In genomic region chr4:47057510-47058325, GRCm38 (mm10) we compare ENCODE assay signal across 8 mouse cellular contexts. TPM values are rescaled to one million over a fixed set of nuclear protein-coding genes. Genes with fewer than 3 reads are reported as not detected.
DNase-seq lines count a peak whose midpoint lies in the region; ATAC-seq lines count a peak whose summit lies in the region.

No protein-coding gene starts in this region.

- peak overlapping the region; percentile 94 for H3K4me2 ChIP-seq in lung, embryonic 15.5 days
- H3K4me2 ChIP-seq in neural tube, embryonic 14.5 days (ENCODE audit: low read depth, low read length) = peak overlapping the region; percentile 65

- peak overlapping the region; percentile 76 for H3K4me3 ChIP-seq in lung, embryonic 15.5 days
- peak overlapping the region; percentile 83 for H3K4me3 ChIP-seq in forebrain, embryonic 10.5 days
- H3K4me3 ChIP-seq in limb, embryonic 10.5 days = peak overlapping the region; percentile 85
- peak overlapping the region; percentile 82 for H3K4me3 ChIP-seq in neural tube, embryonic 14.5 days (ENCODE audit: low read depth, low read length)

- 30% methylated on average over 25 of the region's 25 CpGs for WGBS in lung, embryonic 15.5 days
- 41% methylated on average over 25 of the region's 25 CpGs for WGBS in forebrain, embryonic 10.5 days
- 36% methylated on average over 25 of the region's 25 CpGs for WGBS in limb, embryonic 10.5 days
- 37% methylated on average over 25 of the region's 25 CpGs for WGBS in neural tube, embryonic 14.5 days

- no peaks in the 10 kb centered on the region for H3K9me3 ChIP-seq in lung, embryonic 15.5 days
- no peaks in the 10 kb centered on the region for H3K9me3 ChIP-seq in forebrain, embryonic 10.5 days
- H3K9me3 ChIP-seq in limb, embryonic 10.5 days (replicated peaks) = no peaks in the 10 kb centered on the region
- no peaks in the 10 kb centered on the region for H3K9me3 ChIP-seq in neural tube, embryonic 14.5 days (ENCODE audit: control insufficient read depth, low read length)

- no peak; the same call in 1 of the 2 replicates for ATAC-seq in lung, embryonic 15.5 days (ENCODE audit: borderline replicate concordance, extremely low read depth, low FRiP score, low TSS enrichment)
- ATAC-seq in neural tube, embryonic 14.5 days (ENCODE audit: low read depth) = peak; percentile 36

- no peaks in the 10 kb centered on the region for H3K36me3 ChIP-seq in lung, embryonic 15.5 days
- no peaks in the 10 kb centered on the region for H3K36me3 ChIP-seq in forebrain, embryonic 10.5 days (replicated peaks)
- no peaks in the 10 kb centered on the region for H3K36me3 ChIP-seq in limb, embryonic 10.5 days
- no peaks in the 10 kb centered on the region for H3K36me3 ChIP-seq in neural tube, embryonic 14.5 days (ENCODE audit: control insufficient read depth, insufficient read depth, low read length)

- peak overlapping the region; percentile 73 for H3K9ac ChIP-seq in lung, embryonic 15.5 days
- peak overlapping the region; percentile 72 for H3K9ac ChIP-seq in neural tube, embryonic 14.5 days (replicated peaks; ENCODE audit: low read depth, low read length)

- no peak overlapping the region for H3K27ac ChIP-seq in lung, embryonic 15.5 days
- peak overlapping the region; percentile 91 for H3K27ac ChIP-seq in forebrain, embryonic 10.5 days
- H3K27ac ChIP-seq in limb, embryonic 10.5 days = peak overlapping the region; percentile 90
- H3K27ac ChIP-seq in neural tube, embryonic 14.5 days (ENCODE audit: low read depth, low read length) = peak overlapping the region; percentile 73

- peaks cover 25% of the 10 kb centered on the region for H3K27me3 ChIP-seq in lung, embryonic 15.5 days
- peaks cover 27% of the 10 kb centered on the region for H3K27me3 ChIP-seq in forebrain, embryonic 10.5 days (ENCODE audit: poor library complexity, severe bottlenecking)
- H3K27me3 ChIP-seq in limb, embryonic 10.5 days (ENCODE audit: low read depth, poor library complexity, severe bottlenecking) = peaks cover 27% of the 10 kb centered on the region
- no peaks in the 10 kb centered on the region for H3K27me3 ChIP-seq in neural tube, embryonic 14.5 days (ENCODE audit: control insufficient read depth, insufficient read depth, low read length)

- H3K4me1 ChIP-seq in lung, embryonic 15.5 days = peaks cover 8% of the 10 kb centered on the region; the same call in 1 of the 2 replicates
- H3K4me1 ChIP-seq in forebrain, embryonic 10.5 days = peaks cover 20% of the 10 kb centered on the region
- H3K4me1 ChIP-seq in limb, embryonic 10.5 days = peaks cover 22% of the 10 kb centered on the region
- 0 out of 2 replicates have a peak, but pooled peaks cover 7% of the 10 kb centered on the region for H3K4me1 ChIP-seq in neural tube, embryonic 14.5 days (ENCODE audit: control insufficient read depth, insufficient read depth, low read length)

- no peak for DNase-seq in lung, postnatal 25 days (ENCODE audit: low spot score)
- no peak for DNase-seq in forebrain, embryonic 10.5 days (ENCODE audit: extremely low spot score, low spot score)
- no peak for DNase-seq in limb, embryonic 10.5 days (ENCODE audit: low spot score)
- DNase-seq in embryo, embryonic 10.5 days (ENCODE audit: low spot score) = no peak
- no peak for DNase-seq in layer of hippocampus, adult 18-20 months (ENCODE audit: low spot score in 2 of 2)
- DNase-seq in urinary bladder, postnatal 25 days (ENCODE audit: low spot score) = no peak

RNA-seq across cellular contexts. Expression of gene Anks6, which starts 0.5 kb away (rescaled TPM):
- 2.8 and 3.2 TPM in 2 replicates for polyA plus RNA-seq in lung, embryonic 15.5 days (2015; fragmentation: Nextera tagmentation; extraction: Ambion mirVana)
- 4.1 and 4.5 TPM in 2 replicates for polyA plus RNA-seq in forebrain, embryonic 10.5 days (2016; fragmentation: Nextera tagmentation; extraction: Ambion mirVana)
- polyA plus RNA-seq in limb, embryonic 10.5 days (2016; fragmentation: Nextera tagmentation; extraction: Ambion mirVana) = 3.2 and 4.4 TPM in 2 replicates
- 3.6 and 5.3 TPM in 2 replicates for polyA plus RNA-seq in neural tube, embryonic 14.5 days (2014; fragmentation: Nextera tagmentation; extraction: Ambion mirVana)
- total RNA-seq in layer of hippocampus, adult 18-20 months (2021) = 10 to 100 TPM; 20.6 to 21.5 TPM

RNA-seq across cellular contexts. Expression of gene Galnt12, which starts 34.0 kb away (rescaled TPM):
- 8.9 and 9.3 TPM in 2 replicates for polyA plus RNA-seq in lung, embryonic 15.5 days (2015; fragmentation: Nextera tagmentation; extraction: Ambion mirVana)
- polyA plus RNA-seq in forebrain, embryonic 10.5 days (2016; fragmentation: Nextera tagmentation; extraction: Ambion mirVana) = 15.8 and 17.6 TPM in 2 replicates
- 2.2 and 2.9 TPM in 2 replicates for polyA plus RNA-seq in limb, embryonic 10.5 days (2016; fragmentation: Nextera tagmentation; extraction: Ambion mirVana)
- polyA plus RNA-seq in neural tube, embryonic 14.5 days (2014; fragmentation: Nextera tagmentation; extraction: Ambion mirVana) = 0.58 and 1.1 TPM in 2 replicates
- total RNA-seq in layer of hippocampus, adult 18-20 months (2021) = under 1 TPM; 0.74 to 0.77 TPM
